Mouse (Mus musculus): ENCODE measurements around the gene Aip. TPM values are rescaled to one million over a fixed set of nuclear protein-coding genes. Genes with fewer than 3 reads are reported as not detected.
A peak's percentile ranks its signal among the peaks of the same experiment; 100 is the strongest.

The Aip gene
- total RNA-seq, 2 experiments from 2014 or later = 69.9 to 71.8 TPM

GRCm38 (mm10) chr19:4162646-4163542 lies 37.2 kb upstream of the Aip start, which contains the start of gene Rps6kb2:
Gene Rps6kb2, minus strand, starts transcription at chr19:4163354.
- peak within 1 kb of the TSS; percentile 98 for H3K27ac ChIP-seq
- peak; percentile 97 for DNase-seq
- intact Hi-C loops (cut with DNase I) = loop anchor here (5.0 kb wide), 1 partner anchor 36 kb away; the partner anchor contains the start of gene Aip
- no peak for TF ChIP-seq CTCF (IDR thresholded peaks at IDR 0.05)
- H3K4me3 ChIP-seq = peak within 1 kb of the TSS; percentile 83

- no peak overlapping the region for H3K4me3 ChIP-seq
- intact Hi-C loops (cut with DNase I) = no loop called here
- no peak for DNase-seq
- no peak overlapping the region for H3K27ac ChIP-seq
- no peak for TF ChIP-seq CTCF (IDR thresholded peaks at IDR 0.05)
Measured at GRCm38 (mm10) chr19:4159049-4159448, 33.4 kb upstream of the Aip start.

- Histone ChIP-seq H3K4me3 (no peak overlapping the region), H3K27ac (no peak overlapping the region)
- intact Hi-C loops (cut with DNase I) = no loop called here
- no peak for TF ChIP-seq CTCF (IDR thresholded peaks at IDR 0.05)
- no peak for DNase-seq
Measured at GRCm38 (mm10) chr19:4156771-4157170, 31.1 kb upstream of the Aip start.

GRCm38 (mm10) chr19:4156073-4156579 lies 30.5 kb upstream of the Aip start:
- Histone ChIP-seq H3K4me3 (no peak overlapping the region), H3K27ac (no peak overlapping the region)
- no peak for DNase-seq
- no peak for TF ChIP-seq CTCF (IDR thresholded peaks at IDR 0.05)
- intact Hi-C loops (cut with DNase I) = no loop called here

- H3K27ac ChIP-seq = no peak overlapping the region
- no peak overlapping the region for H3K4me3 ChIP-seq
- no peak for DNase-seq
- intact Hi-C loops (cut with DNase I) = no loop called here
- TF ChIP-seq CTCF (IDR thresholded peaks at IDR 0.05) = no peak
Measured at GRCm38 (mm10) chr19:4155223-4156072, 29.8 kb upstream of the Aip start.

GRCm38 (mm10) chr19:4154437-4155222 lies 29.0 kb upstream of the Aip start:
- Histone ChIP-seq H3K27ac (0 out of 2 replicates have a peak overlapping the region, but pooled peaks have one; percentile 8), H3K4me3 (no peak overlapping the region)
- no peak for TF ChIP-seq CTCF (IDR thresholded peaks at IDR 0.05)
- no peak for DNase-seq
- intact Hi-C loops (cut with DNase I) = no loop called here

GRCm38 (mm10) chr19:4153232-4153654 lies 27.6 kb upstream of the Aip start, which contains the start of gene Ptprcap:
Gene Ptprcap, plus strand, starts transcription at chr19:4153604.
- no peak for TF ChIP-seq CTCF (IDR thresholded peaks at IDR 0.05)
- DNase-seq = no peak
- Histone ChIP-seq H3K27ac (0 out of 2 replicates have a peak within 1 kb of the TSS, but pooled peaks have one; percentile 8), H3K4me3 (no peak within 1 kb of the TSS)
- intact Hi-C loops (cut with DNase I) = no loop called here

GRCm38 (mm10) chr19:4152445-4153231 lies 27.0 kb upstream of the Aip start:
- TF ChIP-seq CTCF (IDR thresholded peaks at IDR 0.05) = no peak
- Histone ChIP-seq H3K27ac (no peak overlapping the region), H3K4me3 (no peak overlapping the region)
- intact Hi-C loops (cut with DNase I) = no loop called here
- DNase-seq = no peak

- H3K27ac ChIP-seq = no peak overlapping the region
- DNase-seq = no peak
- no peak for TF ChIP-seq CTCF (IDR thresholded peaks at IDR 0.05)
- intact Hi-C loops (cut with DNase I) = no loop called here
- H3K4me3 ChIP-seq = no peak overlapping the region
Measured at GRCm38 (mm10) chr19:4151898-4152297, 26.2 kb upstream of the Aip start.

GRCm38 (mm10) chr19:4151488-4151860 lies 25.8 kb upstream of the Aip start:
- Histone ChIP-seq H3K27ac (no peak overlapping the region), H3K4me3 (no peak overlapping the region)
- intact Hi-C loops (cut with DNase I) = no loop called here
- TF ChIP-seq CTCF (IDR thresholded peaks at IDR 0.05) = no peak
- DNase-seq = no peak

Data from gastrocnemius, adult 2 months (tissue).